Mouse (Mus musculus) gastrocnemius, postnatal 36 days (tissue): ENCODE data around the gene Arhgap31. TPM values are rescaled to one million over a fixed set of nuclear protein-coding genes. Genes with fewer than 3 reads are reported as not detected.
A peak's percentile ranks its signal among the peaks of the same experiment; 100 is the strongest.
"Not testable (repeated sequence)": the region's sequence is repeated elsewhere in the genome, so short reads cannot be mapped to it uniquely, and the experiment has no call there.

ENCODE experiments used
- DNase-seq, 2 experiments: peaks; one replicate each; pipeline ENCODE4 v3.0.0; 2022
- intact Hi-C: fragments of 180-260 bp; cut with DNase I; formaldehyde crosslinking; loops from one replicate; pipeline ENCODE4 v1.15.1; 2025
- total RNA-seq, 2 experiments: library from RNA; stranded (reverse); gene quantifications; 2 replicates each; pipeline ENCODE4 v1.2.3; 2021

Gene Arhgap31
- total RNA-seq, 2 experiments from 2014 or later, result 12.3 to 12.4 TPM

- no peak for DNase-seq
Observed at GRCm38 (mm10) chr16:38690501-38690900, 22.6 kb downstream of the Arhgap31 start.

GRCm38 (mm10) chr16:38689786-38690185, 23.3 kb downstream of the Arhgap31 start:
- DNase-seq, result peak in 1 of 2 experiments; percentile 55

More at GRCm38 (mm10) chr16:38690501-38690900, 22.6 kb downstream of the Arhgap31 start:
- intact Hi-C loops, result no loop called here

GRCm38 (mm10) chr16:38688531-38689264, 24.4 kb downstream of the Arhgap31 start:
- peak in 1 of 2 experiments; percentile 50 for DNase-seq

More at GRCm38 (mm10) chr16:38689786-38690185, 23.3 kb downstream of the Arhgap31 start:
- intact Hi-C loops, result no loop called here

GRCm38 (mm10) chr16:38687673-38688072, 25.4 kb downstream of the Arhgap31 start:
- DNase-seq, result no peak

More at GRCm38 (mm10) chr16:38688531-38689264, 24.4 kb downstream of the Arhgap31 start:
- intact Hi-C loops, result no loop called here

GRCm38 (mm10) chr16:38683094-38683493, 30.0 kb downstream of the Arhgap31 start:
- intact Hi-C loops, result no loop called here
- no peak for DNase-seq

More at GRCm38 (mm10) chr16:38687673-38688072, 25.4 kb downstream of the Arhgap31 start:
- intact Hi-C loops, result no loop called here

- DNase-seq, result no peak
- intact Hi-C loops, result no loop called here
Observed at GRCm38 (mm10) chr16:38681313-38681712, 31.8 kb downstream of the Arhgap31 start.

- no peak for DNase-seq
- intact Hi-C loops, result no loop called here
Observed at GRCm38 (mm10) chr16:38679431-38680021, 33.5 kb downstream of the Arhgap31 start.

GRCm38 (mm10) chr16:38678853-38679252, 34.2 kb downstream of the Arhgap31 start:
- no peak for DNase-seq
- intact Hi-C loops, result no loop called here

- DNase-seq, intact Hi-C loops: not testable (repeated sequence)
Observed at GRCm38 (mm10) chr16:38677941-38678340, 35.1 kb downstream of the Arhgap31 start.

GRCm38 (mm10) chr16:38677171-38677570, 35.9 kb downstream of the Arhgap31 start:
- intact Hi-C loops, result no loop called here
- no peak for DNase-seq

- intact Hi-C loops, result no loop called here
- no peak for DNase-seq
Observed at GRCm38 (mm10) chr16:38676647-38677046, 36.4 kb downstream of the Arhgap31 start.

GRCm38 (mm10) chr16:38675600-38676335, 37.3 kb downstream of the Arhgap31 start:
- intact Hi-C loops, result no loop called here

GRCm38 (mm10) chr16:38674891-38675290, 38.2 kb downstream of the Arhgap31 start:
- intact Hi-C loops, result no loop called here
- DNase-seq, result no peak

More at GRCm38 (mm10) chr16:38675600-38676335, 37.3 kb downstream of the Arhgap31 start:
- DNase-seq, result no peak

GRCm38 (mm10) chr16:38673511-38673910, 39.6 kb downstream of the Arhgap31 start:
- no peak for DNase-seq
- intact Hi-C loops, result no loop called here

GRCm38 (mm10) chr16:38672947-38673346, 40.1 kb downstream of the Arhgap31 start:
- DNase-seq, result no peak
- intact Hi-C loops, result no loop called here

- no peak for DNase-seq
- intact Hi-C loops, result no loop called here
Observed at GRCm38 (mm10) chr16:38672370-38672769, 40.7 kb downstream of the Arhgap31 start.

- DNase-seq, result no peak
- intact Hi-C loops, result no loop called here
Observed at GRCm38 (mm10) chr16:38670621-38671390, 42.3 kb downstream of the Arhgap31 start.

GRCm38 (mm10) chr16:38668871-38669675, 44.0 kb downstream of the Arhgap31 start:
- DNase-seq, result peak in 1 of 2 experiments; percentile 64
- intact Hi-C loops, result no loop called here

- DNase-seq, result no peak
- intact Hi-C loops, result no loop called here
Observed at GRCm38 (mm10) chr16:38666523-38666922, 46.6 kb downstream of the Arhgap31 start.
